Mouse (Mus musculus) heart, postnatal 0 days (tissue): ENCODE measurements around the gene Senp2.

ENCODE experiments used
- CTCF ChIP-seq: IDR thresholded peaks from 2 replicates; pipeline ENCODE4 v1.5.1; 2016; ENCODE audit warnings: antibody characterized with exemption, control low read depth, low read depth
- EP300 ChIP-seq: IDR thresholded peaks from 2 replicates; pipeline ENCODE4 v1.6.1; 2016; ENCODE audit warnings: antibody characterized with exemption, low read depth

DNA sequence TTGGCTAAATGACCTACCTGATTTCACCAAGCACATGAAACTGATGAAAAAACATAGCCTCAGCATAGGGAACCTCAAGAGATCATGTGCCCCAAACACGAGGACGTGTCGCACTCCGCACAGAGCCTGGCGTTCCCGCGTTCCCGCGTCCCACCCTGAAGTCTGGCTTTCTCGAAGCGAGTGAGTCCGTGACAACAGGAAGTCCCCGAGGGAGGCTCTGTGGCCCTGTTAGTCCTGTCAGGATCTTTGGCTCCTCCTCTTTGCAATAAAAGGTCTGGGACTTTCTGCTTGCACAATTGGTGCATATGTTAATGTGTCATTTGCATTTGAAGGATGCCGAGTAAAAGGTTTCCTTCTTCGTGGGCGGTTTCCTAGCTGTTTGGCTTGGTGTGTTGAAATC is 14.0 kb upstream of the Senp2 start, which contains the start of gene Liph:
- TF ChIP-seq CTCF, result no peak
- no peak for TF ChIP-seq EP300
